Mouse (Mus musculus): ENCODE measurements at regions not wholly inside any gene's neighbourhood (a gene's known extent, or its start where the extent isn't known, plus 50 kb on each side); places are given as distances from the start of the nearest gene placed in this dataset.

GRCm38 (mm10) chr5:43151099-43151774, 81.7 kb upstream of the Cpeb2 start:
- no peak overlapping the region for H3K4me3 ChIP-seq (replicated peaks)
- no peak overlapping the region for H3K4me2 ChIP-seq
- H3K27ac ChIP-seq, result no peak overlapping the region
- 0 out of 2 replicates have a peak, but pooled peaks cover 8% of the 10 kb centered on the region for H3K4me1 ChIP-seq
- H3K9ac ChIP-seq, result no peak overlapping the region
- no peaks in the 10 kb centered on the region for H3K9me3 ChIP-seq
- ATAC-seq (ENCODE audit: insufficient read depth, low FRiP score, low read depth), result no peak
- no peaks in the 10 kb centered on the region for H3K27me3 ChIP-seq (replicated peaks)
- H3K36me3 ChIP-seq, result no peaks in the 10 kb centered on the region
- 63% methylated on average over 3 of the region's 3 CpGs for WGBS

- Histone ChIP-seq H3K36me3 (no peaks in the 10 kb centered on the region), H3K27ac (no peak overlapping the region), H3K9me3 (no peaks in the 10 kb centered on the region), H3K27me3 (replicated peaks) (no peaks in the 10 kb centered on the region), H3K9ac (no peak overlapping the region), H3K4me1 (0 out of 2 replicates have a peak, but pooled peaks cover 8% of the 10 kb centered on the region), H3K4me2 (no peak overlapping the region), H3K4me3 (replicated peaks) (no peak overlapping the region)
- no peak for ATAC-seq (ENCODE audit: insufficient read depth, low FRiP score, low read depth)
- WGBS, result 48% methylated on average over 8 of the region's 8 CpGs
These were observed 80.8 kb upstream of the Cpeb2 start for GRCm38 (mm10) chr5:43152119-43152611.

GRCm38 (mm10) chr5:43152881-43153280, 80.1 kb upstream of the Cpeb2 start:
- no peaks in the 10 kb centered on the region for H3K27me3 ChIP-seq (replicated peaks)
- no peak for ATAC-seq (ENCODE audit: insufficient read depth, low FRiP score, low read depth)
- H3K9ac ChIP-seq, result no peak overlapping the region
- 65% methylated on average over 1 of the region's 1 CpGs for WGBS
- 0 out of 2 replicates have a peak, but pooled peaks cover 8% of the 10 kb centered on the region for H3K4me1 ChIP-seq
- H3K4me3 ChIP-seq (replicated peaks), result no peak overlapping the region
- no peaks in the 10 kb centered on the region for H3K36me3 ChIP-seq
- no peak overlapping the region for H3K27ac ChIP-seq
- H3K4me2 ChIP-seq, result no peak overlapping the region
- no peaks in the 10 kb centered on the region for H3K9me3 ChIP-seq

- WGBS, result 80% methylated on average over 3 of the region's 3 CpGs
- no peak overlapping the region for H3K4me3 ChIP-seq (replicated peaks)
- no peaks in the 10 kb centered on the region for H3K9me3 ChIP-seq
- no peaks in the 10 kb centered on the region for H3K27me3 ChIP-seq (replicated peaks)
- no peak overlapping the region for H3K9ac ChIP-seq
- no peak for ATAC-seq (ENCODE audit: insufficient read depth, low FRiP score, low read depth)
- no peak overlapping the region for H3K4me2 ChIP-seq
- no peaks in the 10 kb centered on the region for H3K4me1 ChIP-seq
- H3K36me3 ChIP-seq, result no peaks in the 10 kb centered on the region
- H3K27ac ChIP-seq, result no peak overlapping the region
These were observed 76.2 kb upstream of the Cpeb2 start for GRCm38 (mm10) chr5:43156771-43157170.

DNA sequence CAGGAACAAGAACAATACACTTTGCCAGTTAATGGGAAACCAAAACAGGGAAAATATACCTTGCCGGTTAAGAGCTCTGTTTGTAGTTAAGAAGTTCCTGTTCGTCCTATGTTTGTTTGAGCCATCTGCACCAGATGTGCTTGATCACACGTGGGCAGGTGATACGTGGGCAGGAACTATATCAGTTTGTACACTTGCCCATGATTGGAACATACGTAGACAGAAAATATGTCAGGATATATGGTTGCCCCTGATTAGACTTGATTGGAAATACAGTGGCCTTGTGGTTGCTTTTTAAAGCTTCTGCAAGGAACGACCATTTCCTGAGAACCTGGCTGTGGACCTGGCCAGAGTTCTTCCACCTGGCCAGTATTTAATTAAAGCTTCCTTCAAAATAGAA, 72.8 kb upstream of the Cpeb2 start:
- Histone ChIP-seq H3K9me3 (no peaks in the 10 kb centered on the region), H3K9ac (no peak overlapping the region), H3K4me2 (no peak overlapping the region), H3K27ac (no peak overlapping the region), H3K4me3 (replicated peaks) (no peak overlapping the region), H3K27me3 (replicated peaks) (no peaks in the 10 kb centered on the region), H3K4me1 (no peaks in the 10 kb centered on the region), H3K36me3 (no peaks in the 10 kb centered on the region)
- ATAC-seq (ENCODE audit: insufficient read depth, low FRiP score, low read depth), result no peak
- 70% methylated on average over 6 of the region's 6 CpGs for WGBS

DNA sequence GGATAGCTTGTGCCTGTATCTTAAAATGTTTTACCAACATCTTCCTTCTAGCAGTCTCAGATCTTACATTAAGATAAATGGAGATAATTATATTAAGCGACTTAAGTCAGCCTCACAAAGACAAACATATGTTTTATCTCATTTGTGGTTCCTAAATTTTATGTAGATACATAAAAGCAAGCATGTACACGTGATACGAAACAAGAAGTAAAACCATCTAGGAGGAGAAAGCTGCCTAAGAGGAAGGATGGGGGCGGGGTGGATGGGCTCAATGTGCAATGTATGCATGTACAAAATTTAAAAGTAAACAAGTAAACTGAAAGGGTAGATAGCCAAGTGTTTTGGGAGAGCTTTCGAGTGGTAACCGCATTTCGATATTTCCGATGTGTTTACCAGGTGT, 51.5 kb upstream of the Cpeb2 start:
- Histone ChIP-seq H3K4me2 (no peak overlapping the region), H3K9ac (no peak overlapping the region), H3K4me1 (no peaks in the 10 kb centered on the region), H3K4me3 (replicated peaks) (no peak overlapping the region), H3K27ac (no peak overlapping the region), H3K27me3 (replicated peaks) (no peaks in the 10 kb centered on the region), H3K9me3 (no peaks in the 10 kb centered on the region), H3K36me3 (no peaks in the 10 kb centered on the region)
- WGBS, result 73% methylated on average over 8 of the region's 8 CpGs
- ATAC-seq (ENCODE audit: insufficient read depth, low FRiP score, low read depth), result no peak

Data from stomach, embryonic 15.5 days (tissue).